ENCODE assay signal across 10 mouse cellular contexts in genomic region chr10:127076082-127076481, GRCm38 (mm10). TPM values are rescaled to one million over a fixed set of nuclear protein-coding genes. Genes with fewer than 3 reads are reported as not detected.
A peak's percentile ranks its signal among the peaks of the same experiment; 100 is the strongest.
DNase-seq lines count a peak whose midpoint lies in the region; ATAC-seq and TF ChIP-seq lines count a peak whose summit lies in the region.
"Had no signal": no experiment of that assay in that cellular context is flagged by ENCODE, and none has a peak within 500 bp of the region (broad histone marks: within the 10 kb centered on the region; RNA-seq: fewer than 3 reads in every experiment).

No protein-coding gene starts in this region.

- no peak for TF ChIP-seq POLR2A in thymus, adult 2 months (IDR thresholded peaks at IDR 0.05; ENCODE audit: control insufficient read depth, extremely low read depth, insufficient read depth, low read length, poor library complexity)

- H3K4me3 ChIP-seq in forebrain, embryonic 11.5 days (ENCODE audit: low read depth, low read length): no peak overlapping the region
- no peak overlapping the region for H3K4me3 ChIP-seq in forebrain, embryonic 12.5 days (replicated peaks)
- H3K4me3 ChIP-seq in midbrain, embryonic 13.5 days (replicated peaks): no peak overlapping the region
- no peak overlapping the region for H3K4me3 ChIP-seq in midbrain, embryonic 11.5 days (ENCODE audit: low read depth, low read length)
- peak overlapping the region; percentile 43 for H3K4me3 ChIP-seq in liver, embryonic 12.5 days
- H3K4me3 ChIP-seq in thymus, adult 2 months (ENCODE audit: control insufficient read depth, insufficient read depth, low read length): peak overlapping the region; percentile 80
- H3K4me3 ChIP-seq: limb, embryonic 12.5 days had no signal

- no peak for ATAC-seq in forebrain, embryonic 11.5 days (replicated peaks; ENCODE audit: low FRiP score)
- no peak for ATAC-seq in forebrain, embryonic 12.5 days (ENCODE audit: low FRiP score)
- ATAC-seq in midbrain, embryonic 13.5 days: no peak
- no peak for ATAC-seq in midbrain, embryonic 11.5 days (ENCODE audit: low FRiP score)
- ATAC-seq in liver, embryonic 12.5 days: no peak

- no peak for TF ChIP-seq CTCF in thymus, adult 2 months (IDR thresholded peaks at IDR 0.05; ENCODE audit: borderline replicate concordance, control insufficient read depth, extremely low read depth, insufficient read depth, low read length, poor library complexity)

- H3K27me3 ChIP-seq in forebrain, embryonic 11.5 days (ENCODE audit: control insufficient read depth, insufficient read depth, low read length): peaks cover 28% of the 10 kb centered on the region
- peaks cover 40% of the 10 kb centered on the region for H3K27me3 ChIP-seq in forebrain, embryonic 12.5 days
- peaks cover 25% of the 10 kb centered on the region for H3K27me3 ChIP-seq in midbrain, embryonic 13.5 days
- H3K27me3 ChIP-seq in midbrain, embryonic 11.5 days (ENCODE audit: control insufficient read depth, insufficient read depth, low read length): peaks cover 19% of the 10 kb centered on the region
- H3K27me3 ChIP-seq in liver, embryonic 12.5 days (replicated peaks): peaks cover 60% of the 10 kb centered on the region
- H3K27me3 ChIP-seq in thymus, adult 2 months (ENCODE audit: control insufficient read depth, insufficient read depth, low read length): no peaks in the 10 kb centered on the region

- peak; percentile 50 for DNase-seq in forebrain, embryonic 11.5 days (ENCODE audit: low spot score)
- DNase-seq in midbrain, embryonic 11.5 days (ENCODE audit: low spot score, missing footprints): no peak
- peak; percentile 72 for DNase-seq in thymus, adult 2 months
- DNase-seq in lung, adult 18-20 months: no peak
- DNase-seq in kidney, postnatal 14 days: no peak
- DNase-seq: kidney, adult 11 months had no signal

- H3K36me3 ChIP-seq in forebrain, embryonic 11.5 days (ENCODE audit: control insufficient read depth, insufficient read depth, low read length): no peaks in the 10 kb centered on the region
- H3K36me3 ChIP-seq in forebrain, embryonic 12.5 days (replicated peaks): no peaks in the 10 kb centered on the region
- H3K36me3 ChIP-seq in midbrain, embryonic 13.5 days: no peaks in the 10 kb centered on the region
- H3K36me3 ChIP-seq in midbrain, embryonic 11.5 days (ENCODE audit: control insufficient read depth, insufficient read depth, low read length): no peaks in the 10 kb centered on the region
- H3K36me3 ChIP-seq in liver, embryonic 12.5 days: no peaks in the 10 kb centered on the region
- H3K36me3 ChIP-seq in thymus, adult 2 months (ENCODE audit: control insufficient read depth, insufficient read depth, low read length): peaks cover 9% of the 10 kb centered on the region; the same call in 1 of the 2 replicates
- H3K36me3 ChIP-seq: limb, embryonic 12.5 days had no signal

- H3K9me3 ChIP-seq in forebrain, embryonic 11.5 days (ENCODE audit: control insufficient read depth, low read length): no peaks in the 10 kb centered on the region
- H3K9me3 ChIP-seq in forebrain, embryonic 12.5 days: no peaks in the 10 kb centered on the region
- no peaks in the 10 kb centered on the region for H3K9me3 ChIP-seq in midbrain, embryonic 13.5 days
- no peaks in the 10 kb centered on the region for H3K9me3 ChIP-seq in midbrain, embryonic 11.5 days (ENCODE audit: control insufficient read depth, low read length)
- H3K9me3 ChIP-seq in liver, embryonic 12.5 days (replicated peaks): no peaks in the 10 kb centered on the region
- H3K9me3 ChIP-seq: limb, embryonic 12.5 days had no signal

- H3K27ac ChIP-seq in forebrain, embryonic 11.5 days (ENCODE audit: low read depth, low read length): no peak overlapping the region
- H3K27ac ChIP-seq in forebrain, embryonic 12.5 days: no peak overlapping the region
- no peak overlapping the region for H3K27ac ChIP-seq in midbrain, embryonic 13.5 days
- H3K27ac ChIP-seq in midbrain, embryonic 11.5 days (ENCODE audit: low read depth, low read length): no peak overlapping the region
- H3K27ac ChIP-seq in liver, embryonic 12.5 days: no peak overlapping the region
- peak overlapping the region; percentile 73; the same call in 1 of the 2 replicates for H3K27ac ChIP-seq in thymus, adult 2 months (ENCODE audit: control insufficient read depth, insufficient read depth, low read length)
- H3K27ac ChIP-seq: limb, embryonic 12.5 days had no signal

- no peak overlapping the region for H3K9ac ChIP-seq in forebrain, embryonic 11.5 days (ENCODE audit: low read length)
- H3K9ac ChIP-seq in forebrain, embryonic 12.5 days: no peak overlapping the region
- H3K9ac ChIP-seq in midbrain, embryonic 13.5 days (replicated peaks): 0 out of 2 replicates have a peak overlapping the region, but pooled peaks have one; percentile 7
- H3K9ac ChIP-seq in midbrain, embryonic 11.5 days (ENCODE audit: low read length): no peak overlapping the region
- no peak overlapping the region for H3K9ac ChIP-seq in liver, embryonic 12.5 days
- H3K9ac ChIP-seq: limb, embryonic 12.5 days had no signal

- H3K4me2 ChIP-seq in forebrain, embryonic 11.5 days (ENCODE audit: low read depth, low read length, severe bottlenecking): no peak overlapping the region
- no peak overlapping the region for H3K4me2 ChIP-seq in forebrain, embryonic 12.5 days
- no peak overlapping the region for H3K4me2 ChIP-seq in midbrain, embryonic 13.5 days (replicated peaks)
- no peak overlapping the region for H3K4me2 ChIP-seq in midbrain, embryonic 11.5 days
- H3K4me2 ChIP-seq in liver, embryonic 12.5 days: peak overlapping the region; percentile 58
- H3K4me2 ChIP-seq: limb, embryonic 12.5 days had no signal

- 64% methylated on average over 4 of the region's 4 CpGs for WGBS in forebrain, embryonic 11.5 days
- WGBS in forebrain, embryonic 12.5 days: 58% methylated on average over 4 of the region's 4 CpGs
- WGBS in midbrain, embryonic 13.5 days: 49% methylated on average over 4 of the region's 4 CpGs
- 57% methylated on average over 4 of the region's 4 CpGs for WGBS in midbrain, embryonic 11.5 days
- WGBS in liver, embryonic 12.5 days (ENCODE audit: insufficient replicate concordance): 28% methylated on average over 4 of the region's 4 CpGs
- 11% methylated on average over 4 of the region's 4 CpGs for WGBS in thymus, adult 2 months

- peaks cover 17% of the 10 kb centered on the region; the same call in 1 of the 2 replicates for H3K4me1 ChIP-seq in forebrain, embryonic 11.5 days (replicated peaks; ENCODE audit: control insufficient read depth, insufficient read depth, low read length)
- peaks cover 37% of the 10 kb centered on the region for H3K4me1 ChIP-seq in forebrain, embryonic 12.5 days
- H3K4me1 ChIP-seq in midbrain, embryonic 13.5 days (replicated peaks): peaks cover 45% of the 10 kb centered on the region
- H3K4me1 ChIP-seq in midbrain, embryonic 11.5 days (ENCODE audit: control insufficient read depth, insufficient read depth, low read length): peaks cover 24% of the 10 kb centered on the region
- peaks cover 64% of the 10 kb centered on the region for H3K4me1 ChIP-seq in liver, embryonic 12.5 days
- H3K4me1 ChIP-seq in thymus, adult 2 months (replicated peaks; ENCODE audit: control insufficient read depth, insufficient read depth, low read length): peaks cover 22% of the 10 kb centered on the region

RNA-seq across cellular contexts. Expression of gene Agap2, which starts 1.0 kb away (rescaled TPM):
- polyA plus RNA-seq in forebrain, embryonic 11.5 days (2014; fragmentation: Nextera tagmentation; extraction: Ambion mirVana): 0.47 and 0.64 TPM in 2 replicates
- polyA plus RNA-seq in forebrain, embryonic 12.5 days (2016; fragmentation: Nextera tagmentation; extraction: Ambion mirVana): 0.73 and 1.1 TPM in 2 replicates
- 2.8 and 3.3 TPM in 2 replicates for polyA plus RNA-seq in midbrain, embryonic 13.5 days (2015; fragmentation: Nextera tagmentation; extraction: Ambion mirVana)
- polyA plus RNA-seq in midbrain, embryonic 11.5 days (2014; fragmentation: Nextera tagmentation; extraction: Ambion mirVana): 0.66 and 0.89 TPM in 2 replicates
- polyA plus RNA-seq in liver, embryonic 12.5 days (2016; fragmentation: Nextera tagmentation; extraction: Ambion mirVana): 0.92 and 1.6 TPM in 2 replicates
- polyA plus RNA-seq in thymus, adult 2 months (2012; rRNA removed): 123 and 149 TPM in 2 replicates
- polyA plus RNA-seq: limb, embryonic 12.5 days had no signal

RNA-seq across cellular contexts. Expression of gene Tspan31, which starts 6.0 kb away (rescaled TPM):
- polyA plus RNA-seq in forebrain, embryonic 11.5 days (2014; fragmentation: Nextera tagmentation; extraction: Ambion mirVana): 144 and 159 TPM in 2 replicates
- polyA plus RNA-seq in forebrain, embryonic 12.5 days (2016; fragmentation: Nextera tagmentation; extraction: Ambion mirVana): 139 and 158 TPM in 2 replicates
- 136 and 138 TPM in 2 replicates for polyA plus RNA-seq in midbrain, embryonic 13.5 days (2015; fragmentation: Nextera tagmentation; extraction: Ambion mirVana)
- polyA plus RNA-seq in midbrain, embryonic 11.5 days (2014; fragmentation: Nextera tagmentation; extraction: Ambion mirVana): 98.6 and 117 TPM in 2 replicates
- polyA plus RNA-seq in liver, embryonic 12.5 days (2016; fragmentation: Nextera tagmentation; extraction: Ambion mirVana): 75.2 and 81.9 TPM in 2 replicates
- 39.5 and 45.2 TPM in 2 replicates for polyA plus RNA-seq in thymus, adult 2 months (2012; rRNA removed)

RNA-seq across cellular contexts. Expression of gene Cdk4, which starts 12.7 kb away (rescaled TPM):
- 2,945 and 3,022 TPM in 2 replicates for polyA plus RNA-seq in forebrain, embryonic 11.5 days (2014; fragmentation: Nextera tagmentation; extraction: Ambion mirVana)
- 2,431 and 2,450 TPM in 2 replicates for polyA plus RNA-seq in forebrain, embryonic 12.5 days (2016; fragmentation: Nextera tagmentation; extraction: Ambion mirVana)
- 1,636 and 1,639 TPM in 2 replicates for polyA plus RNA-seq in midbrain, embryonic 13.5 days (2015; fragmentation: Nextera tagmentation; extraction: Ambion mirVana)
- polyA plus RNA-seq in midbrain, embryonic 11.5 days (2014; fragmentation: Nextera tagmentation; extraction: Ambion mirVana): 2,818 and 2,848 TPM in 2 replicates
- 766 and 777 TPM in 2 replicates for polyA plus RNA-seq in liver, embryonic 12.5 days (2016; fragmentation: Nextera tagmentation; extraction: Ambion mirVana)
- 375 and 384 TPM in 2 replicates for polyA plus RNA-seq in thymus, adult 2 months (2012; rRNA removed)

RNA-seq across cellular contexts. Expression of gene March9, which starts 16.1 kb away (rescaled TPM):
- polyA plus RNA-seq in forebrain, embryonic 11.5 days (2014; fragmentation: Nextera tagmentation; extraction: Ambion mirVana): 2.7 and 3.7 TPM in 2 replicates
- polyA plus RNA-seq in forebrain, embryonic 12.5 days (2016; fragmentation: Nextera tagmentation; extraction: Ambion mirVana): 3.9 and 4.2 TPM in 2 replicates
- polyA plus RNA-seq in midbrain, embryonic 13.5 days (2015; fragmentation: Nextera tagmentation; extraction: Ambion mirVana): 5.6 and 6.4 TPM in 2 replicates
- 3.2 and 3.7 TPM in 2 replicates for polyA plus RNA-seq in midbrain, embryonic 11.5 days (2014; fragmentation: Nextera tagmentation; extraction: Ambion mirVana)
- polyA plus RNA-seq in liver, embryonic 12.5 days (2016; fragmentation: Nextera tagmentation; extraction: Ambion mirVana): 0.06 and 0.20 TPM in 2 replicates
- polyA plus RNA-seq in thymus, adult 2 months (2012; rRNA removed): 4.4 and 5.4 TPM in 2 replicates

RNA-seq across cellular contexts. Expression of gene Cyp27b1, which starts 28.0 kb away (rescaled TPM):
- 0.23 TPM in 1 of 2 replicates, not detected in the other for polyA plus RNA-seq in forebrain, embryonic 11.5 days (2014; fragmentation: Nextera tagmentation; extraction: Ambion mirVana)
- polyA plus RNA-seq in forebrain, embryonic 12.5 days (2016; fragmentation: Nextera tagmentation; extraction: Ambion mirVana): 0.10 and 0.28 TPM in 2 replicates
- polyA plus RNA-seq in midbrain, embryonic 13.5 days (2015; fragmentation: Nextera tagmentation; extraction: Ambion mirVana): 0.08 and 0.14 TPM in 2 replicates
- polyA plus RNA-seq in midbrain, embryonic 11.5 days (2014; fragmentation: Nextera tagmentation; extraction: Ambion mirVana): not detected in 2 replicates
- polyA plus RNA-seq in liver, embryonic 12.5 days (2016; fragmentation: Nextera tagmentation; extraction: Ambion mirVana): 0.05 and 0.10 TPM in 2 replicates
- polyA plus RNA-seq in thymus, adult 2 months (2012; rRNA removed): 0.32 and 0.38 TPM in 2 replicates

Comparison
In these comparisons a context has a peak if more than half of its experiments do, and no peak if none do; other contexts are left out.
1. DNase-seq: peak in forebrain, embryonic 11.5 days (single experiment) and thymus, adult 2 months (single experiment); none in midbrain, embryonic 11.5 days (single experiment), lung, adult 18-20 months (0 of 2) and kidney, postnatal 14 days (single experiment).
2. H3K4me3 ChIP-seq: peak in liver, embryonic 12.5 days (single experiment) and thymus, adult 2 months (single experiment); none in forebrain, embryonic 11.5 days (single experiment), forebrain, embryonic 12.5 days (single experiment), midbrain, embryonic 13.5 days (single experiment) and midbrain, embryonic 11.5 days (single experiment).
3. RNA of gene Agap2, which starts 1.0 kb away (polyA plus RNA-seq): 123 to 149 TPM in thymus, adult 2 months; 2.8 to 3.3 TPM in midbrain, embryonic 13.5 days, 0.92 to 1.6 TPM in liver, embryonic 12.5 days, 0.66 to 0.89 TPM in midbrain, embryonic 11.5 days, 0.73 to 1.1 TPM in forebrain, embryonic 12.5 days and 0.47 to 0.64 TPM in forebrain, embryonic 11.5 days; every median in the first group is over 10 times any median in the second.